Mouse (Mus musculus) ES-E14 (cell line): Measurements from ENCODE around the gene Foxo1.

Experiments used
- MAFK ChIP-seq: IDR thresholded peaks from 2 replicates; pipeline ENCODE4 v1.6.1; 2014; ENCODE audit warnings: mild to moderate bottlenecking, low read depth, low read length, inconsistent platforms; ENCODE audit not compliant: insufficient read depth
- ZNF384 ChIP-seq: IDR thresholded peaks from 2 replicates; pipeline ENCODE4 v1.6.1; 2012; ENCODE audit warnings: low read depth, low read length, inconsistent platforms

DNA sequence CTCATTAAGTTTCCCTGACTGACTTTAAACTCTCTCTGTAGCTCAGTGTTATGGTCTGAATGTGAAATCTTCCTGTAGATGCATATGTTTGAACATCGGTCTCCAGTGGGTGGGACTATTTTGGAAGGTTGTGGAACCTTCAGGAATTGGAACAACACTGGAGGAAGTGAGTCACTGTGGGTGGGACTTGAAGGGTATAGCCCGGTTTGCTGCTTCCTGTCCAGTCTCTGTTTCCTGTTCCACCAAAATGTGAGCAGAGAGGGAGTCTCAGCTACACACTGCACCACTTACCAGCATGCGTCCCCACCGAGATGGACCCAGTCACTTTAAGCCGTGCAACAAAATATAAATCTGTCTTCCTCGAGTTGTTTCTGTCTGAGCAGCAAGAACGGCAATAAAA, 122.2 kb downstream of the Foxo1 start:
- TF ChIP-seq ZNF384 (no peak), MAFK (no peak)
